Comparison of ENCODE assay signal across 27 mouse cellular contexts in the genomic region with DNA sequence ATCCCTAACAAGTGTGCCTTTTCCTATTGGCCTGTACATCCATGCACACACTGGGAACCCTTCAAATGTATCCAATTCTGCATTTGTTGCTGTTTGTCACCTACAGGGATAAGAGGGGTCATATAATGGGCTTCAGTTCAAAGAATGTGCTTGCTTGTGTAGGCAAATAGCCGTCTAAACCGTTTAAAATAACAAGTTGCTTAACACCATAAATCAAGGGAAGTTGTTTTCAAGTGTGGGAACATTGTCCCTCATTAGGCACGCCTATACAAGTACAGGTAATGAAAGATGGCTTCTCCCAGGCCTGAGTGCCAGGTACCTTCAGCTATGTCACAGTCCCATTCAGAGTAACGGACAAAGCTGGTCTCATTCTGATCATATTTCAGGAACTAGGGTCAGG.
"Had no signal": no experiment of that assay in that cellular context is flagged by ENCODE, and none has a peak within 500 bp of the region (broad histone marks: within the 10 kb centered on the region; RNA-seq: fewer than 3 reads in every experiment).

No protein-coding gene starts in this region.

- H3K4me1 ChIP-seq: intestine, embryonic 15.5 days; liver, embryonic 12.5 days had no signal

- H3K4me2 ChIP-seq: heart, embryonic 13.5 days; heart, embryonic 15.5 days; hindbrain, embryonic 12.5 days; hindbrain, embryonic 14.5 days; intestine, embryonic 15.5 days; kidney, embryonic 15.5 days; limb, embryonic 13.5 days; limb, embryonic 15.5 days; liver, embryonic 12.5 days had no signal

- H3K4me3 ChIP-seq: heart, adult 2 months; heart, embryonic 13.5 days; heart, embryonic 15.5 days; hindbrain, embryonic 10.5 days; hindbrain, embryonic 12.5 days; intestine, embryonic 15.5 days; kidney, embryonic 15.5 days; limb, embryonic 13.5 days; limb, embryonic 15.5 days; liver, embryonic 12.5 days had no signal

- H3K9me3 ChIP-seq: heart, embryonic 13.5 days; heart, embryonic 15.5 days; hindbrain, embryonic 12.5 days; intestine, embryonic 15.5 days; kidney, embryonic 15.5 days; limb, embryonic 13.5 days; limb, embryonic 15.5 days; liver, embryonic 12.5 days had no signal

- DNase-seq: gastrocnemius, postnatal 14 days; gastrocnemius, postnatal 36 days; heart, postnatal 14 days; heart, postnatal 4 days; kidney, adult 18-20 months; kidney, adult 8-10 months; kidney, postnatal 14 days; kidney, postnatal 36 days; layer of hippocampus, adult 9-11 months; layer of hippocampus, postnatal 36 days; left cerebral cortex, postnatal 4 days had no signal

- H3K9ac ChIP-seq: heart, embryonic 13.5 days; heart, embryonic 15.5 days; hindbrain, embryonic 12.5 days; hindbrain, embryonic 14.5 days; intestine, embryonic 15.5 days; kidney, embryonic 15.5 days; limb, embryonic 13.5 days; limb, embryonic 15.5 days; liver, embryonic 12.5 days; liver, embryonic 14.5 days had no signal

- H3K27me3 ChIP-seq: heart, embryonic 13.5 days; heart, embryonic 15.5 days; hindbrain, embryonic 12.5 days; limb, embryonic 13.5 days; limb, embryonic 15.5 days; liver, embryonic 12.5 days had no signal

- H3K36me3 ChIP-seq: heart, embryonic 13.5 days; heart, embryonic 15.5 days; hindbrain, embryonic 10.5 days; hindbrain, embryonic 12.5 days; intestine, embryonic 15.5 days; kidney, embryonic 15.5 days; limb, embryonic 13.5 days; limb, embryonic 15.5 days; liver, embryonic 12.5 days had no signal

- ATAC-seq: hindbrain, embryonic 16.5 days; inflammation-experienced regulatory T-cells, adult 6 months; intestine, embryonic 15.5 days; intestine, postnatal 0 days; liver, embryonic 12.5 days had no signal

- H3K27ac ChIP-seq: heart, adult 2 months; heart, embryonic 13.5 days; heart, embryonic 15.5 days; hindbrain, embryonic 10.5 days; hindbrain, embryonic 12.5 days; hindbrain, embryonic 14.5 days; intestine, embryonic 15.5 days; kidney, embryonic 15.5 days; kidney, postnatal 0 days; limb, embryonic 13.5 days; limb, embryonic 15.5 days; liver, embryonic 12.5 days; liver, embryonic 14.5 days had no signal
